Mouse (Mus musculus): Measurements from ENCODE around the gene Gpn2. TPM values are rescaled to one million over a fixed set of nuclear protein-coding genes. Genes with fewer than 3 reads are reported as not detected.
A peak's percentile ranks its signal among the peaks of the same experiment; 100 is the strongest.

Gene Gpn2
- polyA plus RNA-seq, 1 experiment: 40.8 TPM

DNA sequence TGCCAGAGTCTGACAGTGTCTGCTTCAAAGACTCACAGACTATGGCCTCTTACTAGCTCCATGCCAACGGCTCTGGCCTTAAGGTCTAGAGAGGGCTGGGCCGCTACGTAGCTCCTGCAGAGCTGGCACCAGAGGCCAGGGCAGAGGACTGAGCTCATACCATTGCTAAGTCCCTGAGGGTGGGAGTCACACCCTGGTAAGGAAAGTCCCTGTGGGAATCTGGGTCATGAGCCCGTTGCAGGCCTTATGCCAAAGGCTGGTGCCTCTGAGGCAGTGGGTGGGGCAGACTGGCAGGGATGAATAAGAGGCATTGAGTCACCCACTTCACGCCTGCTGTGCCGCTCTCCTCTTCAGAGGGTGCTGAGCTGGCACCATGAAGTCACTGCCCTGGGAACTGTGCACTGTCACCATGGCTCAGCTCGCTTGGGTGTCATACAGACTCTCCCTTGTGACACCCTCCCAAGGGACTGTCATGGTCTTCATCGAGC is 30.2 kb downstream of the Gpn2 start:
- 31% methylated on average over 8 of the region's 8 CpGs for WGBS
- no peak for TF ChIP-seq POLR2A (IDR thresholded peaks at IDR 0.05; ENCODE audit: borderline replicate concordance, extremely low read depth, low read depth, low read length)
- no peak for TF ChIP-seq CTCF (IDR thresholded peaks at IDR 0.05; ENCODE audit: insufficient read depth, low read length)
- no peak overlapping the region for H3K4me3 ChIP-seq (replicated peaks; ENCODE audit: extremely low read depth, low read depth, low read length)
- peaks cover 31% of the 10 kb centered on the region for H3K4me1 ChIP-seq (ENCODE audit: control insufficient read depth, insufficient read depth, low read length)
- DNase-seq: peak; percentile 83

DNA sequence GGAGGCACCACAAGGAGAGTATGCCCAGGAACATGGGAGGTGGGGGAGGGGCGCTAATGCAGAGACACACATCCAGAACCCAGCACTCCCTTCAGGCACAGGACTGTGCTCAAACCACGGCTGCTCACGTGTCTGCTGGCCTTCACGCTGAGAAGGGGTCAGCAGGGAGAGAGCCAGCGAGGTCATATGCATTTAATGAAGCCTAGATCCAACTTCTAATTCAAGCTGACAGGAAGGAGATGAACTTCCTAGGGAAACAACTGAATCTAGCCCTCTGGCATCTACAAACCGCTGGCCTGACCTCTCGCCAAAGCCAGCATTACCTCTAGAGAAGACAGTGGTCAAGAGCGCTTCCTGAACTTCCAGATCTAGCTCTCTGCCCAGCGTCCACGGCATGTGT is 31.3 kb downstream of the Gpn2 start:
- Histone ChIP-seq H3K4me3 (replicated peaks; ENCODE audit: extremely low read depth, low read depth, low read length) (no peak overlapping the region), H3K4me1 (ENCODE audit: control insufficient read depth, insufficient read depth, low read length) (peaks cover 39% of the 10 kb centered on the region)
- TF ChIP-seq POLR2A (IDR thresholded peaks at IDR 0.05; ENCODE audit: borderline replicate concordance, extremely low read depth, low read depth, low read length) (no peak), CTCF (IDR thresholded peaks at IDR 0.05; ENCODE audit: insufficient read depth, low read length) (no peak)
- WGBS: 59% methylated on average over 10 of the region's 10 CpGs
- DNase-seq: no peak

DNA sequence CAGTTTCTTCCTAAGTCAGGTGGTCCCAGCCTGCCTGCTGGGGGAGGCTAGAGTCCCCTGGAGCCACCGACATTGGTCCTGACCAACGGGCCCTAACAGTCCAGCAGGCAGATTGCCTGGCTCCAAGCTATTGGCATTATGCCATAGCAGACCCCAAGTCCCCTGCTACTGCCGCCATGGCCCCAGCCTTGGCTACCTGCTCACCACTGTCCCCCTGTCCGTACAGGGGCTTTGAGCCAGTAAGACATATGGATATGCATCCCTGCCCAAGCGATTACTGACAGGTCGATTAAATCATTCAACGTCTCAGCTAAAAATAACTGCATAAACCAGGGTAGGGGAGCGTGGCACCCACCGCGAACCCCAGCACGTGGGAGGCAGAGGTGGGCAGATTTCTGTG is 33.8 kb downstream of the Gpn2 start:
- DNase-seq: no peak
- WGBS: 87% methylated on average over 11 of the region's 11 CpGs
- TF ChIP-seq CTCF (IDR thresholded peaks at IDR 0.05; ENCODE audit: insufficient read depth, low read length) (no peak), POLR2A (IDR thresholded peaks at IDR 0.05; ENCODE audit: borderline replicate concordance, extremely low read depth, low read depth, low read length) (no peak)
- Histone ChIP-seq H3K4me3 (replicated peaks; ENCODE audit: extremely low read depth, low read depth, low read length) (no peak overlapping the region), H3K4me1 (ENCODE audit: control insufficient read depth, insufficient read depth, low read length) (peaks cover 39% of the 10 kb centered on the region)

DNA sequence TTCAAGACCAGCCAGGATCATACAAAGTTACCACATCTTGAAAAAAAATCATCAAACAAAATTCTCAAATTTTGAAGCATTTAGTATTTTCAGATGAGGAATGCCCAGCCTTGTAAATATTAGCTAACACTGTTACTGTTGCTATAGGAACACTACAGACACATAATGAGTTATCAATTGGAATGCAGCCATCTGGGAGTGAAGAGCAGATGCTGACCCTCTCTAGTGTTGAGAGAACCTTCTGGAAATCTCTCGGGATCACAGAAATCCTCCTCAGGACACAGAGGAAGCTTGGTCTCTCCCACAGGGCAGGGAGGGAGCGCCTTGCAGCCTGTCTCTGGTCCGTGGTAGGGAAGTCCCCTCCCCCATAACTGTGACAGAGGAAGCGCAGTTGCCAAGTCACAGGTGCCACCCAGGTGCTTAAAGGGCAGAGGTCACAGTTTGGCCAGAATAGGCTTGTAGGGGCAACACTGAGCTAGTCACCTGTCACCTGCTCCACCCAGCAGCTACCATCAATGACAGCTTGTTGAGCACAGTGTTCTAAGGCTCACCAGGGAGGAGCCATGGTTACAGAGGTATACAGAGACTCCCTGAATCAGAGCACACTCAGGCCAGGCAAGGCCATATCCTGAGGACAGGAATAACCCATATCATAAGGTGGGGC is 35.4 kb downstream of the Gpn2 start:
- DNase-seq: no peak
- 49% methylated on average over 4 of the region's 4 CpGs for WGBS
- Histone ChIP-seq H3K4me3 (replicated peaks; ENCODE audit: extremely low read depth, low read depth, low read length) (no peak overlapping the region), H3K4me1 (ENCODE audit: control insufficient read depth, insufficient read depth, low read length) (peaks cover 29% of the 10 kb centered on the region)
- no peak for TF ChIP-seq POLR2A (IDR thresholded peaks at IDR 0.05; ENCODE audit: borderline replicate concordance, extremely low read depth, low read depth, low read length)
- TF ChIP-seq CTCF (IDR thresholded peaks at IDR 0.05; ENCODE audit: insufficient read depth, low read length): no peak

DNA sequence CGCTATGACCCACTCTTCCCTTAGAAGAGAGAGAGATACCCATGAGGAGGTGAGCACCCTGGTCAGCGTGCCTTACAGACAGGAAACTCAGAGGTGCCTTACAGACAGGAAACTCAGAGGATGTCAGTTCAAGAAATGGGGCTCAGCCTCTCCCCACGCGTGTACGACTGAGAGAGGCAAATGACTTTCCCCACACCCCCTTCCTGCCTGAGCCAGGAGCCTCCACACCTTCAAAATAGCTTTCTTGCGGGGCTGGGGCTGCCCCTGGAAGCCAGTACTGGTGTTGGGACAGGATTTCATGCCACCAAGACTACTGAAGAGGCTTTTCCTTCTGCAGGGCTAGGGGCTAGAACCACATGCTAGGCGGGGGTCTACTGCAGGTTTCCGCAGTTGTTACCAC is 36.5 kb downstream of the Gpn2 start:
- no peak for DNase-seq
- TF ChIP-seq POLR2A (IDR thresholded peaks at IDR 0.05; ENCODE audit: borderline replicate concordance, extremely low read depth, low read depth, low read length): no peak
- no peak for TF ChIP-seq CTCF (IDR thresholded peaks at IDR 0.05; ENCODE audit: insufficient read depth, low read length)
- 71% methylated on average over 8 of the region's 8 CpGs for WGBS
- no peak overlapping the region for H3K4me3 ChIP-seq (replicated peaks; ENCODE audit: extremely low read depth, low read depth, low read length)
- H3K4me1 ChIP-seq (ENCODE audit: control insufficient read depth, insufficient read depth, low read length): peaks cover 30% of the 10 kb centered on the region

DNA sequence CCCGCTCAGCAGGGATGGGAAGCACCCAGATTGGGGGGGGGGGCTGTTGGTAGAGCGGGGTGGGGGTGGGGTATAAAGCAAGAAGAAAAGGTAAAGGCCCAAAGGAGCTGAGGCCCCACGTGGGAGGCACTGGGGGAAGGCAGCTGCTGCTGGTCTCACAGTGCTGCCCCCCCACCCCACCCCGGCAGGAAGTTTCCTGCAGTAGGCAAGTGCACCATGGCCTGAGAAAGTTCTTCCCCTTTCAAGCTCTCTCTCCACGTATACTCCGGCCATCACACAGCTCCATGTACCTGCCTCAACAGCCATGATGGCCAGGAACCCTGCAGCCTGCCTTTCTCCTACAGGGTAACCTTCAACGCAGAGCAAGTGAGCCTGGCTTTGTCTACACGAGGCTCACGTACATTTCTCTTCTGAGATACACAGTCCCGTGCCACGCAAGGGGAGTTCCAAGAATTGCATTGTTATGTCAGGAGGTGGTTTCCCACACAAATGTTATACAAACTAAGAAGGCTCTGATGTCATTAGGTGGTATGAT is 38.1 kb downstream of the Gpn2 start:
- H3K4me1 ChIP-seq (ENCODE audit: control insufficient read depth, insufficient read depth, low read length): peaks cover 25% of the 10 kb centered on the region

DNA sequence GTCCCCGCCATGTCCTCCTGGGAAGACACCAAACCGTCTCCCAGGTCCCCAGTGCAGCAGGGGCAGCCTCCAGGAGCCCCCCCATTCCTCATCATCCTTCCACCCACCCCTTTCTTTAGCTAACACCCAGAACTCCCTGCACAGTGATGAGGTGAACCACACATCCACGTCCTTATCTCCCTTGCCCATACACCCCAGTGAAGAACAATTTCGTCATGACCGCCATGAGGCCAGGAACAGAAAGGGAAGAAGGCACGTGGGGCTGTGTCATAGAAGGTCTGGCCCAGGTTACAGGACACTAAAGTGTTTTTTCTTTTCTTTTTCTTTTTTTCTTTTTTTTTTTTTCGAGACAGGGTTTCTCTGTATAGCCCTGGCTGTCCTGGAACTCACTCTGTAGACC is 40.7 kb downstream of the Gpn2 start:
- no peak for TF ChIP-seq POLR2A (IDR thresholded peaks at IDR 0.05; ENCODE audit: borderline replicate concordance, extremely low read depth, low read depth, low read length)
- TF ChIP-seq CTCF (IDR thresholded peaks at IDR 0.05; ENCODE audit: insufficient read depth, low read length): no peak
- WGBS: 72% methylated on average over 7 of the region's 7 CpGs
- Histone ChIP-seq H3K4me1 (ENCODE audit: control insufficient read depth, insufficient read depth, low read length) (peaks cover 24% of the 10 kb centered on the region), H3K4me3 (replicated peaks; ENCODE audit: extremely low read depth, low read depth, low read length) (no peak overlapping the region)
- DNase-seq: no peak

More for the DNA sequence above, 38.1 kb downstream of the Gpn2 start:
- WGBS: 59% methylated on average over 11 of the region's 11 CpGs
- DNase-seq: no peak
- no peak overlapping the region for H3K4me3 ChIP-seq (replicated peaks; ENCODE audit: extremely low read depth, low read depth, low read length)
- TF ChIP-seq CTCF (IDR thresholded peaks at IDR 0.05; ENCODE audit: insufficient read depth, low read length) (no peak), POLR2A (IDR thresholded peaks at IDR 0.05; ENCODE audit: borderline replicate concordance, extremely low read depth, low read depth, low read length) (no peak)

DNA sequence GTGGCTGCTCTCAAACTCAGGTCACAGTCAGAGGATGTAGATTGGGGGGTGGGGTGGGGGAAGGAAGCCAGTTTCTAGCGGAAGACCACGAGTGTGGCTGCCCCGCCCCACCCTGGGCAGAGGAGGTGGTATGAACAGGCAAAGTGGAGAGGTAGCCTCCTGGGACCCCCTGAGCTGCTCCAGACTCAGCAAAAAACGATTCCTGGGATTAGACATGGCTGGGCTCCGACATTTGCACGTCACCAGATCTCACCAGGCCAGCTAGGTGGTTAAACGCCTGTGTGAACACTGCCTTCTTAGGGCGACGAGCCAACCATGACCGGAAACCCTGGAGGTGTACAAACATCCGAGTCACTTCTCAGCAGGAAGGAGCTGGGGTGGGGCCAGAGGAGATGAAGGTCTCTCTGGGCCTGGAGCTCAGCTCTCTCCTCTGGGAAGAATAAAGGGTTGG is 41.5 kb downstream of the Gpn2 start:
- peak; percentile 72 for DNase-seq
- Histone ChIP-seq H3K4me1 (ENCODE audit: control insufficient read depth, insufficient read depth, low read length) (peaks cover 22% of the 10 kb centered on the region), H3K4me3 (replicated peaks; ENCODE audit: extremely low read depth, low read depth, low read length) (no peak overlapping the region)
- TF ChIP-seq CTCF (IDR thresholded peaks at IDR 0.05; ENCODE audit: insufficient read depth, low read length): no peak
- TF ChIP-seq POLR2A (IDR thresholded peaks at IDR 0.05; ENCODE audit: borderline replicate concordance, extremely low read depth, low read depth, low read length): no peak
- WGBS: 17% methylated on average over 11 of the region's 11 CpGs

DNA sequence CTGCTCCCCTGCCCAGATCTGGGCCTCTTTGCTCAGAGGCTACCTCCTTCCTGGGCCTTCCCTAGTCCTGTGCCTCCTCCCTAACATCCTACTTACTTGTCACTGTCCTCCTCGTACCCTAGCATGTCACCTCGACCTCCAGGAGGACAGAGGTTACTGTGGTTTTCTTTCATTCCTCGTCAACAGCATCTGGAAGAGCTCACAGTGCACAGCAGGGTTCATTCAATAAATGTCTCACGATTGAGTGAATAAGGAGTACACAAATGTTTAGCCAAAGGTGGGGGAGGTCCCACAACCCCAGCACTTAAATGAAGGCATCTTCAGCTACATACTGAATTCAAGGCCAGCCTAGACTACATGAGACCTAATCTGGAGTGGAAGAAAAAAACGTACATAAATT is 42.1 kb downstream of the Gpn2 start:
- TF ChIP-seq POLR2A (IDR thresholded peaks at IDR 0.05; ENCODE audit: borderline replicate concordance, extremely low read depth, low read depth, low read length): no peak
- TF ChIP-seq CTCF (IDR thresholded peaks at IDR 0.05; ENCODE audit: insufficient read depth, low read length): no peak
- WGBS: 51% methylated on average over 5 of the region's 5 CpGs
- no peak for DNase-seq
- no peak overlapping the region for H3K4me3 ChIP-seq (replicated peaks; ENCODE audit: extremely low read depth, low read depth, low read length)
- peaks cover 25% of the 10 kb centered on the region for H3K4me1 ChIP-seq (ENCODE audit: control insufficient read depth, insufficient read depth, low read length)

DNA sequence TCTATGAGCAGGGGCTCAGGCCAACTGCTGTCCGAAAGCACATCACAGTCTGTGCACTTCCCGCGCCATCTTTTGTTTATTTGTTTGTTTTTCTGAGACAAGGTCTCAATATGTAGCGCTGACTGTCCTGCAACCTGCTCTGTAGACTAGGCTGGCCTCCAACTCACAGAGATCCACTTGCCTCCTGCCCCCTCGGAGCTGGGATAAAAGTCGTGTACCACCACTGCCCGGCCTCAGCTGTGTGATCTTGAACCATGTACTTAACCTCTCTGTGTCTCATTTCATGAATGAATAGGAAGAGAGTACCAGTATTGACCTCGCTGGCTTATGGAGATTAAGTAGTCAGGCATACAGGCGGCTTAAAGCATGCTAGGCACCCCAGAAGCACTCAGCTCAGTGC is 42.5 kb downstream of the Gpn2 start:
- H3K4me3 ChIP-seq (replicated peaks; ENCODE audit: extremely low read depth, low read depth, low read length): no peak overlapping the region
- 81% methylated on average over 9 of the region's 9 CpGs for WGBS
- peaks cover 25% of the 10 kb centered on the region for H3K4me1 ChIP-seq (ENCODE audit: control insufficient read depth, insufficient read depth, low read length)
- no peak for DNase-seq
- TF ChIP-seq POLR2A (IDR thresholded peaks at IDR 0.05; ENCODE audit: borderline replicate concordance, extremely low read depth, low read depth, low read length) (no peak), CTCF (IDR thresholded peaks at IDR 0.05; ENCODE audit: insufficient read depth, low read length) (no peak)

Measured in lung, adult 2 months (tissue).